Mouse (Mus musculus): Measurements from ENCODE around the gene Sergef. TPM values are rescaled to one million over a fixed set of nuclear protein-coding genes. Genes with fewer than 3 reads are reported as not detected.

The Sergef gene
- total and polyA plus RNA-seq, 2 experiments from 2014 or later, result 46.9 to 50.7 TPM

DNA sequence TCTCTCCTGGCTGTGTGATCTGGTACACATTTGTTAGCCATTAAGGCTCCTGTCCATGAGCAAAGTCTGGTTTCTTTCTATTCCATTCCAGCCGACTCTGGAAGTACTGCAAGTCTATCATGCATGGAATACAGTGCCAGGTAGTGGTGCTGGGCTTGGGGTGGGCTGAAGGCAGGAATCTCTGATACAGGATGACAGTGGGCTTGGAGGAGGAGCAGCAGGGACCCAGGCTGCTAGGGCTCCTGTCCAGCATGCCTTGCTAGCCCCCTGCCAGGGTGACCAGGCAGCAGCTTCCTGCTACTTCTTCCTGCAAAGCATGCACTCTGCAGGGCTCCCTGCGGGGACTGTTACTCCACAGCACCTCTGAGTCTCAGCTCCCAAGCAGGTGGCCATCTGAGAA is 128.8 kb downstream of the Sergef start:
- WGBS, result 50% methylated on average over 2 of the region's 2 CpGs

DNA sequence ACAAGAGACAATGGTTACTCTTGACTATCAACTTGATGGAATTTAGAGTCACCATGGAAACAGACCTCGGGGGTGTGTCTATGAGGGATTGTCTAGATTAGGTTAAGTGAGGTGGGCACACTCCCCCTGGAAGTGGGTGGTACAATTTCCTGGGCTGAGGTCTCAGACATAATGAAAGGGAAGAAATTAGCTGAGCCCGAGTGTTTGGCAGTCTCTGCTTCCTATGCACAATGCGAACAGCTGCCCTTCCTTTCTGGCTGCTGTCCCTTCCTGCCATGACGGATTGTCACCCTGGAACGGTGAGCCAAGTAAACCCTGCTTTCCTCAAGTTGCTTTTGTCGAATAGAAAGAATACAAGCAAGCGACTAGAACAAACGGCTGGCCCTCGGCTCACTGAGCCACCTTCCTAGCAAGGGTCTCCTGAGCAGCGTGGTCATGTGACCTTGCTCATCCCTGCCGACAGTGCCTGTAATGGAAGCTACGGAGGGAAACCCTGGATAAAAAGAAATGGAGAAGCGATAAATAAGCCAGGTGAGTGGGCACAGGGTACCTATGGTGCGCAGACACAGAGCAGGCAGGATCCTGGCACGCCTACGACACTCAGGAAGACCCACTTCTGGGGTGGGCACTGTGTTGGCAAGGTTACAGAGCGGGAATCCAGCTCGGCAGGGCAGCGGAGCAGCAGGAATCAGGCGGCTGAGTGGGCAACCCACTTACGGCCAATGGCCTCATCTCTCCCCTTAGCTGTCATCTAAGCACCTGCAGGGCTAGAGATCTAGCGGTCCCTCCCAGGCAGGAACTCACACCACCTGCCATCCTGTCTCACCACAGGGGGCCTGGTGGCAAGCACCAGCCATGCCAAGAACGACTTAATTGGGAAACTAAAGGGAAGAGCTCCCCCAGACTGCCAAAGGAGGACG is 130.0 kb downstream of the Sergef start:
- Histone ChIP-seq H3K4me1 (ENCODE audit: insufficient read depth) (peaks cover 22% of the 10 kb centered on the region), H3K27ac (ENCODE audit: low read depth, low read length) (peak overlapping the region; percentile 86), H3K36me3 (ENCODE audit: insufficient read depth) (no peaks in the 10 kb centered on the region), H3K4me2 (ENCODE audit: low read depth) (peak overlapping the region; percentile 39), H3K27me3 (ENCODE audit: insufficient read depth, low read length) (no peaks in the 10 kb centered on the region), H3K9me3 (ENCODE audit: low read length) (no peaks in the 10 kb centered on the region), H3K4me3 (ENCODE audit: low read depth, low read length) (peak overlapping the region; percentile 11; the same call in 1 of the 2 replicates), H3K9ac (peak overlapping the region; percentile 4; the same call in 1 of the 2 replicates)
- WGBS, result 17% methylated on average over 24 of the region's 24 CpGs
- peak; percentile 86 for DNase-seq
- peak; percentile 50 for TF ChIP-seq CTCF (IDR thresholded peaks at IDR 0.05; ENCODE audit: low read depth)
- ATAC-seq, result peak; percentile 89

More for the DNA sequence above, 128.8 kb downstream of the Sergef start:
- peak overlapping the region; percentile 86 for H3K27ac ChIP-seq (ENCODE audit: low read depth, low read length)
- H3K9ac ChIP-seq, result no peak overlapping the region
- peaks cover 22% of the 10 kb centered on the region for H3K4me1 ChIP-seq (ENCODE audit: insufficient read depth)
- H3K36me3 ChIP-seq (ENCODE audit: insufficient read depth), result no peaks in the 10 kb centered on the region
- no peak overlapping the region for H3K4me3 ChIP-seq (ENCODE audit: low read depth, low read length)
- H3K27me3 ChIP-seq (ENCODE audit: insufficient read depth, low read length), result no peaks in the 10 kb centered on the region
- H3K4me2 ChIP-seq (ENCODE audit: low read depth), result no peak overlapping the region
- no peak for TF ChIP-seq CTCF (IDR thresholded peaks at IDR 0.05; ENCODE audit: low read depth)
- no peaks in the 10 kb centered on the region for H3K9me3 ChIP-seq (ENCODE audit: low read length)
- DNase-seq, result no peak
- ATAC-seq, result no peak

DNA sequence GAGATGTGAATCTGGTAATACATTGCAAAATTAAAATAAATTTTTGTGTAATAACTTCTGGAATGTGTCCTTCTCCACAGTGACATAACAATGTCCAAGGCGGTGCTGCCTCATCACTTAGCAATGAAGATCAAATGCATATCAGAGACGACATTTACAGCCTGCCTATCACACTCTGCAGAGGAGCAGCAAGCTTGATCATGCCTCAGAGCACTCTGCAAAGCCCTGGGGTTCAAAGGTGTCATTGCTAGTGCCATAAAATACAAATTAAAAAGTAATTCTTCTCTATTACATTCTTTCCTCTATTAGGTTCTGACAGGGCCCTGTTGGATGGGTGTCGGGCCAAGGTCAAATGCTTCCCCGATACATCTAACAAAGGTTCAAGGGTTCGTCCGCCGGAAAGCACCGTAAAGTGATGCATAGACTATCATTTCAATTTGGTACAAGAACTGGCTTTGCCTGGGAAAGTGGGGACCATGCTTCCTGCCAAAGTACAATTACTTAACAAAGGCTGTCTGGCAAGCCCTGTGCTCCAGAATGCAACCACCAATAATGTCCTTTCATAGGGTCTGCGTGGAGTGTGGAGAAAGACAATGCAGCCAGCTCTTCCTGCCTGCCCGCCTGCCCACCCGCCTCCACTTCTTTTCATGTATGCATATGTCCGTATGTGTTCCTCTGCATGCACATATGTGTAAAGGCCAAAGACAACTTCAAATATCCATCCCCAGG is 130.9 kb downstream of the Sergef start:
- peak overlapping the region; percentile 86 for H3K27ac ChIP-seq (ENCODE audit: low read depth, low read length)
- peak; percentile 67 for ATAC-seq
- WGBS, result 24% methylated on average over 12 of the region's 12 CpGs
- no peak overlapping the region for H3K4me3 ChIP-seq (ENCODE audit: low read depth, low read length)
- DNase-seq, result no peak
- H3K9ac ChIP-seq, result no peak overlapping the region
- peaks cover 22% of the 10 kb centered on the region for H3K4me1 ChIP-seq (ENCODE audit: insufficient read depth)
- no peaks in the 10 kb centered on the region for H3K27me3 ChIP-seq (ENCODE audit: insufficient read depth, low read length)
- no peaks in the 10 kb centered on the region for H3K36me3 ChIP-seq (ENCODE audit: insufficient read depth)
- TF ChIP-seq CTCF (IDR thresholded peaks at IDR 0.05; ENCODE audit: low read depth), result no peak
- no peaks in the 10 kb centered on the region for H3K9me3 ChIP-seq (ENCODE audit: low read length)
- peak overlapping the region; percentile 39; the same call in 1 of the 2 replicates for H3K4me2 ChIP-seq (ENCODE audit: low read depth)

DNA sequence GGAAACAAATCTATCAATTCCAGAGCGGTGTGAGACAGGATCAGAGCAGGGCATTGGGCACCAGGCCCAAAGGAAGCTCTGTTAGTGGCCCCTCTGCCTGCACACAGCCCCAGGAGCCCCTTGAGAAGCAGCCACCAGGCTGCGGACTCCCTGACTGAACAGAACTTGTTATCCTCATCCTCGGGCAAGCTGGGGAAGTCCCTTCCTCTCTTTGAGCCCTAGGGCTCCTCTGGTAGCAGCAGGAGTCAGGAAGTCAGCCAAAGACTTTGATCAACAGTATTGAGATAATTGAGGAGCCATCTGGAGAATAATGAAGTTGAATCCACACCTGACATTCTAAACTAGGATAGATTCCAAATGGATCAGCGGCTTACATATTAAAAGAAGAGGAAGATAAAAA is 135.4 kb downstream of the Sergef start:
- Histone ChIP-seq H3K4me3 (ENCODE audit: low read depth, low read length) (no peak overlapping the region), H3K9me3 (ENCODE audit: low read length) (no peaks in the 10 kb centered on the region), H3K27me3 (ENCODE audit: insufficient read depth, low read length) (no peaks in the 10 kb centered on the region), H3K27ac (ENCODE audit: low read depth, low read length) (no peak overlapping the region), H3K4me2 (ENCODE audit: low read depth) (no peak overlapping the region), H3K4me1 (ENCODE audit: insufficient read depth) (peaks cover 2% of the 10 kb centered on the region), H3K9ac (no peak overlapping the region), H3K36me3 (ENCODE audit: insufficient read depth) (no peaks in the 10 kb centered on the region)
- no peak for ATAC-seq
- 53% methylated on average over 4 of the region's 4 CpGs for WGBS
- TF ChIP-seq CTCF (IDR thresholded peaks at IDR 0.05; ENCODE audit: low read depth), result no peak
- no peak for DNase-seq

DNA sequence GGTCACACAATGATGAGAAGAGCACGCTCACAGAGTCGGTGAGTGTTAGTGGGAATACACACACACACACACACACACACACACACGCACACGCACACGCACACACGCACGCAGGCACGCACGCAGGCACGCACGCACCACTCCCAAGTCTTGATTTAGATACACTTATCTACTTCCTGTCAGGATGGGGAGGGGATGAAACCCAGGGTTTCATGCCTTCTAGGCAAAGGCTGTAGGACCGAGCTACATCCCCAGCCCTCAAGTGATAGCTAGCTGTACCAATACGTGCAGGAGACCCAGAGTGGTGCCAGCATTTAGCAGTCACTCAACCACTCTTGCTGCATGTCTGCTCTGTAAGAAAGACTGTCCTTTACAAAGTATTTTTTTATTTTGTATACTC is 137.0 kb downstream of the Sergef start:
- WGBS, result 91% methylated on average over 13 of the region's 13 CpGs
- H3K27ac ChIP-seq (ENCODE audit: low read depth, low read length), result no peak overlapping the region
- H3K9me3 ChIP-seq (ENCODE audit: low read length), result no peaks in the 10 kb centered on the region
- H3K4me3 ChIP-seq (ENCODE audit: low read depth, low read length), result no peak overlapping the region
- no peak overlapping the region for H3K9ac ChIP-seq
- H3K36me3 ChIP-seq (ENCODE audit: insufficient read depth), result peaks cover 2% of the 10 kb centered on the region; the same call in 1 of the 2 replicates
- H3K4me2 ChIP-seq (ENCODE audit: low read depth), result no peak overlapping the region
- TF ChIP-seq CTCF (IDR thresholded peaks at IDR 0.05; ENCODE audit: low read depth), result no peak
- no peak for ATAC-seq
- DNase-seq, result no peak
- H3K4me1 ChIP-seq (ENCODE audit: insufficient read depth), result no peaks in the 10 kb centered on the region
- no peaks in the 10 kb centered on the region for H3K27me3 ChIP-seq (ENCODE audit: insufficient read depth, low read length)

DNA sequence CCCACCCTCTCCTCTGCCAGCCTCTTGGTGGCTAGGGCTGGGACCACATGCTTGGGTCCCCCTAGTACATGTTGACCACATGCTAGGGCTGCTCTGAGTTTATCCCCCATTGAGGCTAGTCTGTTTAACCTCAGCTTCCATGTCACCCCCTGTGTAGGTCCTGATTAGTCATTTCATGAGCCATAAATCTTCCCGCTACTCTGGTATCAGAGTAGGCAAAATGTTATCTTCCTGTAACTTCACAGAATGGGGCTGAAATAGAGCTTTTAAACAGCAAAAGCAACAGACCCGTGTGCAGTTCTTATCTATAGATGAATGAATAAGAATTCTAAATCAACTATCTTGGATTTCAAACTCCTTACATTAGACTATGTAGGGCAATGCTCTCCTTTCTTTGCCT is 138.1 kb downstream of the Sergef start:
- H3K4me1 ChIP-seq (ENCODE audit: insufficient read depth), result no peaks in the 10 kb centered on the region
- H3K36me3 ChIP-seq (ENCODE audit: insufficient read depth), result peaks cover 5% of the 10 kb centered on the region; the same call in 1 of the 2 replicates
- ATAC-seq, result no peak
- WGBS, result 92% methylated on average over 2 of the region's 2 CpGs
- no peak overlapping the region for H3K9ac ChIP-seq
- H3K27ac ChIP-seq (ENCODE audit: low read depth, low read length), result no peak overlapping the region
- no peaks in the 10 kb centered on the region for H3K27me3 ChIP-seq (ENCODE audit: insufficient read depth, low read length)
- no peaks in the 10 kb centered on the region for H3K9me3 ChIP-seq (ENCODE audit: low read length)
- H3K4me3 ChIP-seq (ENCODE audit: low read depth, low read length), result no peak overlapping the region
- DNase-seq, result no peak
- TF ChIP-seq CTCF (IDR thresholded peaks at IDR 0.05; ENCODE audit: low read depth), result no peak
- no peak overlapping the region for H3K4me2 ChIP-seq (ENCODE audit: low read depth)

DNA sequence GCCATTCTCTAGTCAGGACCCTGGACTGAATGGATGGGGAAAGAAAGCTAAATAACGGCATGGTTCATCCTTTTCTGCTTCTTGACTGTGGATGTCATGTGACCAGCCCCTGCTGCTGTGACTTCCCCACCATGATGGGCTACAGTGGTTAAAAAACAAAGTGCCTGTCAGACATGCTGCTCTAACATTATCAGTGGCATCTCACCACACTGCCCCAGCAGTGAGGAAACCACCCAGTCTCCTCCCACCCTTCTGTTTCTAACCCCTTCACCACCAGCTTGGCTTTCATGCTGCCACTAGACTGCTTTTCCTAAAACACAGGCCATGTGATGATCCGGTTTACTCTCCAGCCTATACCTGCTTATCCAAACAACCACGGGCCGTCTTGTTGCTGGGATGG is 140.0 kb downstream of the Sergef start:
- Histone ChIP-seq H3K27ac (ENCODE audit: low read depth, low read length) (no peak overlapping the region), H3K36me3 (ENCODE audit: insufficient read depth) (peaks cover 5% of the 10 kb centered on the region; the same call in 1 of the 2 replicates), H3K9ac (no peak overlapping the region), H3K9me3 (ENCODE audit: low read length) (no peaks in the 10 kb centered on the region), H3K27me3 (ENCODE audit: insufficient read depth, low read length) (no peaks in the 10 kb centered on the region), H3K4me3 (ENCODE audit: low read depth, low read length) (no peak overlapping the region), H3K4me2 (ENCODE audit: low read depth) (no peak overlapping the region), H3K4me1 (ENCODE audit: insufficient read depth) (no peaks in the 10 kb centered on the region)
- DNase-seq (no peak), ATAC-seq (no peak)
- WGBS, result 97% methylated on average over 4 of the region's 4 CpGs
- TF ChIP-seq CTCF (IDR thresholded peaks at IDR 0.05; ENCODE audit: low read depth), result no peak
